Mouse (Mus musculus): Measurements from ENCODE around the gene Rbp4. TPM values are rescaled to one million over a fixed set of nuclear protein-coding genes. Genes with fewer than 3 reads are reported as not detected.

Gene Rbp4
- total RNA-seq (2018; cell fraction: chromatin; rRNA removed) = not detected
- not detected for total RNA-seq (2018; cell fraction: cytosol; rRNA removed)
- total RNA-seq (2018; cell fraction: nucleus; rRNA removed) = not detected
- not detected in 3 replicates for polyA plus RNA-seq (2018)

GRCm38 (mm10) chr19:38125219-38125610, at the start of gene Rbp4:
Gene Rbp4, minus strand, starts transcription at chr19:38125281.
- no peak within 1 kb of the TSS for H3K4me3 ChIP-seq (ENCODE audit: inconsistent target)
- WGBS (ENCODE audit: missing documents) = 57% methylated on average over 6 of the region's 6 CpGs
- H3K36me3 ChIP-seq (ENCODE audit: inconsistent target) = no peaks in the 10 kb centered on the region
- no peaks in the 10 kb centered on the region for H3K79me2 ChIP-seq (ENCODE audit: inconsistent target)
- no peak within 1 kb of the TSS for H3K27ac ChIP-seq

GRCm38 (mm10) chr19:38164633-38165032, 39.6 kb upstream of the Rbp4 start:
- WGBS (ENCODE audit: missing documents) = 35% methylated on average over 2 of the region's 2 CpGs
- H3K79me2 ChIP-seq (ENCODE audit: inconsistent target) = no peaks in the 10 kb centered on the region
- H3K36me3 ChIP-seq (ENCODE audit: inconsistent target) = no peaks in the 10 kb centered on the region
- no peak overlapping the region for H3K27ac ChIP-seq
- H3K4me3 ChIP-seq (ENCODE audit: inconsistent target) = no peak overlapping the region

- no peaks in the 10 kb centered on the region for H3K36me3 ChIP-seq (ENCODE audit: inconsistent target)
- H3K4me3 ChIP-seq (ENCODE audit: inconsistent target) = no peak overlapping the region
- no peak overlapping the region for H3K27ac ChIP-seq
- WGBS (ENCODE audit: missing documents) = 84% methylated on average over 21 of the region's 21 CpGs
- no peaks in the 10 kb centered on the region for H3K79me2 ChIP-seq (ENCODE audit: inconsistent target)
These were observed 36.7 kb upstream of the Rbp4 start for GRCm38 (mm10) chr19:38161648-38162354.

GRCm38 (mm10) chr19:38156243-38156642, 31.2 kb upstream of the Rbp4 start:
- no peaks in the 10 kb centered on the region for H3K79me2 ChIP-seq (ENCODE audit: inconsistent target)
- H3K4me3 ChIP-seq (ENCODE audit: inconsistent target) = no peak overlapping the region
- no peak overlapping the region for H3K27ac ChIP-seq
- 100% methylated on average over 1 of the region's 1 CpGs for WGBS (ENCODE audit: missing documents)
- H3K36me3 ChIP-seq (ENCODE audit: inconsistent target) = no peaks in the 10 kb centered on the region

GRCm38 (mm10) chr19:38143540-38144271, 18.6 kb upstream of the Rbp4 start:
- H3K36me3 ChIP-seq (ENCODE audit: inconsistent target) = no peaks in the 10 kb centered on the region
- WGBS (ENCODE audit: missing documents) = 19% methylated on average over 4 of the region's 4 CpGs
- H3K27ac ChIP-seq = no peak overlapping the region
- no peaks in the 10 kb centered on the region for H3K79me2 ChIP-seq (ENCODE audit: inconsistent target)
- no peak overlapping the region for H3K4me3 ChIP-seq (ENCODE audit: inconsistent target)

- H3K36me3 ChIP-seq (ENCODE audit: inconsistent target) = no peaks in the 10 kb centered on the region
- 55% methylated on average over 6 of the region's 6 CpGs for whole genome bisulfite sequencing (ENCODE audit: missing documents)
- no peak overlapping the region for H3K4me3 ChIP-seq (ENCODE audit: inconsistent target)
- no peak overlapping the region for H3K27ac ChIP-seq
- no peaks in the 10 kb centered on the region for H3K79me2 ChIP-seq (ENCODE audit: inconsistent target)
These were observed 9.7 kb upstream of the Rbp4 start for GRCm38 (mm10) chr19:38134806-38135205.

GRCm38 (mm10) chr19:38133986-38134385, 8.9 kb upstream of the Rbp4 start:
- Histone ChIP-seq H3K27ac (no peak overlapping the region), H3K36me3 (ENCODE audit: inconsistent target) (no peaks in the 10 kb centered on the region), H3K4me3 (ENCODE audit: inconsistent target) (no peak overlapping the region), H3K79me2 (ENCODE audit: inconsistent target) (no peaks in the 10 kb centered on the region)
- 77% methylated on average over 11 of the region's 11 CpGs for WGBS (ENCODE audit: missing documents)

- Histone ChIP-seq H3K36me3 (ENCODE audit: inconsistent target) (no peaks in the 10 kb centered on the region), H3K27ac (no peak within 1 kb of the TSS), H3K79me2 (ENCODE audit: inconsistent target) (no peaks in the 10 kb centered on the region), H3K4me3 (ENCODE audit: inconsistent target) (no peak within 1 kb of the TSS)
- WGBS (ENCODE audit: missing documents) = 84% methylated on average over 6 of the region's 6 CpGs
These were observed 7.4 kb upstream of the Rbp4 start, which contains the start of gene Pde6c for GRCm38 (mm10) chr19:38132481-38132880. Gene Pde6c, plus strand, starts transcription at chr19:38132781.

GRCm38 (mm10) chr19:38126656-38127055, 1.6 kb upstream of the Rbp4 start:
- WGBS (ENCODE audit: missing documents) = 75% methylated on average over 8 of the region's 8 CpGs

GRCm38 (mm10) chr19:38124401-38125218, 471 bp downstream of the Rbp4 start:
- Histone ChIP-seq H3K4me3 (ENCODE audit: inconsistent target) (no peak overlapping the region), H3K27ac (no peak overlapping the region)
- 3% methylated on average over 48 of the region's 77 CpGs for WGBS (ENCODE audit: missing documents)

More at GRCm38 (mm10) chr19:38126656-38127055, 1.6 kb upstream of the Rbp4 start:
- Histone ChIP-seq H3K79me2 (ENCODE audit: inconsistent target) (no peaks in the 10 kb centered on the region), H3K36me3 (ENCODE audit: inconsistent target) (no peaks in the 10 kb centered on the region), H3K4me3 (ENCODE audit: inconsistent target) (no peak overlapping the region), H3K27ac (no peak overlapping the region)

GRCm38 (mm10) chr19:38123921-38124320, 1.2 kb downstream of the Rbp4 start:
- 30% methylated on average over 9 of the region's 9 CpGs for WGBS (ENCODE audit: missing documents)
- Histone ChIP-seq H3K36me3 (ENCODE audit: inconsistent target) (no peaks in the 10 kb centered on the region), H3K27ac (no peak overlapping the region), H3K4me3 (ENCODE audit: inconsistent target) (no peak overlapping the region), H3K79me2 (ENCODE audit: inconsistent target) (no peaks in the 10 kb centered on the region)

More at GRCm38 (mm10) chr19:38124401-38125218, 471 bp downstream of the Rbp4 start:
- Histone ChIP-seq H3K79me2 (ENCODE audit: inconsistent target) (no peaks in the 10 kb centered on the region), H3K36me3 (ENCODE audit: inconsistent target) (no peaks in the 10 kb centered on the region)

- 84% methylated on average over 5 of the region's 5 CpGs for WGBS (ENCODE audit: missing documents)
- Histone ChIP-seq H3K4me3 (ENCODE audit: inconsistent target) (no peak overlapping the region), H3K27ac (no peak overlapping the region), H3K36me3 (ENCODE audit: inconsistent target) (no peaks in the 10 kb centered on the region), H3K79me2 (ENCODE audit: inconsistent target) (no peaks in the 10 kb centered on the region)
These were observed 4.8 kb downstream of the Rbp4 start for GRCm38 (mm10) chr19:38120123-38120760.

- no peaks in the 10 kb centered on the region for H3K36me3 ChIP-seq (ENCODE audit: inconsistent target)
- 89% methylated on average over 7 of the region's 7 CpGs for WGBS (ENCODE audit: missing documents)
- H3K79me2 ChIP-seq (ENCODE audit: inconsistent target) = no peaks in the 10 kb centered on the region
- no peak overlapping the region for H3K4me3 ChIP-seq (ENCODE audit: inconsistent target)
- no peak overlapping the region for H3K27ac ChIP-seq
These were observed 10.1 kb downstream of the Rbp4 start for GRCm38 (mm10) chr19:38114834-38115491.

GRCm38 (mm10) chr19:38112575-38112974, 12.5 kb downstream of the Rbp4 start:
- no peaks in the 10 kb centered on the region for H3K79me2 ChIP-seq (ENCODE audit: inconsistent target)
- no peaks in the 10 kb centered on the region for H3K36me3 ChIP-seq (ENCODE audit: inconsistent target)
- H3K4me3 ChIP-seq (ENCODE audit: inconsistent target) = no peak overlapping the region
- WGBS (ENCODE audit: missing documents) = 75% methylated on average over 4 of the region's 4 CpGs
- no peak overlapping the region for H3K27ac ChIP-seq
